Comparison of ENCODE assay signal across 30 mouse cellular contexts in genomic region chrX:112680605-112681004, GRCm38 (mm10). TPM values are rescaled to one million over a fixed set of nuclear protein-coding genes. Genes with fewer than 3 reads are reported as not detected.
DNase-seq lines count a peak whose midpoint lies in the region; ATAC-seq and TF ChIP-seq lines count a peak whose summit lies in the region.
"Had no signal": no experiment of that assay in that cellular context is flagged by ENCODE, and none has a peak within 500 bp of the region (broad histone marks: within the 10 kb centered on the region; RNA-seq: fewer than 3 reads in every experiment).

No protein-coding gene starts in this region.

- H3K36me3 ChIP-seq in liver, embryonic 12.5 days = no peaks in the 10 kb centered on the region
- no peaks in the 10 kb centered on the region for H3K36me3 ChIP-seq in liver, postnatal 0 days (replicated peaks; ENCODE audit: insufficient read depth, low read length)
- H3K36me3 ChIP-seq in liver, embryonic 15.5 days (replicated peaks) = no peaks in the 10 kb centered on the region
- no peaks in the 10 kb centered on the region for H3K36me3 ChIP-seq in midbrain, embryonic 15.5 days (replicated peaks)
- no peaks in the 10 kb centered on the region for H3K36me3 ChIP-seq in kidney, embryonic 14.5 days (ENCODE audit: control insufficient read depth, insufficient read depth, low read length)
- H3K36me3 ChIP-seq: hindbrain, embryonic 12.5 days; intestine, embryonic 15.5 days had no signal

- 6% methylated on average over 5 of the region's 5 CpGs for WGBS in liver, embryonic 12.5 days (ENCODE audit: insufficient replicate concordance)
- WGBS in liver, postnatal 0 days (ENCODE audit: insufficient replicate concordance) = 32% methylated on average over 5 of the region's 5 CpGs
- WGBS in liver, embryonic 15.5 days (ENCODE audit: insufficient replicate concordance) = 23% methylated on average over 5 of the region's 5 CpGs
- WGBS in midbrain, embryonic 15.5 days = 80% methylated on average over 5 of the region's 5 CpGs
- WGBS in kidney, embryonic 14.5 days = 79% methylated on average over 5 of the region's 5 CpGs

- H3K4me3 ChIP-seq in liver, embryonic 12.5 days = no peak overlapping the region
- H3K4me3 ChIP-seq in liver, postnatal 0 days (ENCODE audit: low read depth, low read length) = no peak overlapping the region
- no peak overlapping the region for H3K4me3 ChIP-seq in liver, embryonic 15.5 days (replicated peaks)
- H3K4me3 ChIP-seq in midbrain, embryonic 15.5 days = no peak overlapping the region
- H3K4me3 ChIP-seq in kidney, embryonic 14.5 days (ENCODE audit: low read length) = no peak overlapping the region
- H3K4me3 ChIP-seq: forebrain, embryonic 13.5 days; hindbrain, embryonic 12.5 days; intestine, embryonic 15.5 days had no signal

- DNase-seq in liver, postnatal 0 days = no peak
- peak; percentile 93 for DNase-seq in 416B (ENCODE audit: low read depth)
- peak; percentile 10 for DNase-seq in c-Kit-positive CD71-negative TER-119-negative erythroid progenitor cells, embryonic 14.5 days (ENCODE audit: low read depth)
- DNase-seq in cerebellum, adult 9-11 months = no peak
- DNase-seq: adrenal gland, postnatal 10 days; cerebellum, adult 11 months; cerebellum, postnatal 10 days; gastrocnemius, postnatal 10 days; heart, adult 18-20 months; heart, postnatal 36 days; kidney, adult 2 months; kidney, postnatal 4 days; layer of hippocampus, postnatal 36 days; left cerebral cortex, postnatal 4 days; lung, postnatal 36 days; right cerebral cortex, postnatal 4 days; thymus, adult 2 months; thymus, postnatal 36 days had no signal

- no peak for TF ChIP-seq CTCF in liver, postnatal 0 days (IDR thresholded peaks at IDR 0.05; ENCODE audit: low read depth)

- H3K27ac ChIP-seq in liver, embryonic 12.5 days = no peak overlapping the region
- H3K27ac ChIP-seq in liver, postnatal 0 days (ENCODE audit: low read depth) = no peak overlapping the region
- no peak overlapping the region for H3K27ac ChIP-seq in liver, embryonic 15.5 days (replicated peaks)
- H3K27ac ChIP-seq in midbrain, embryonic 15.5 days = no peak overlapping the region
- no peak overlapping the region for H3K27ac ChIP-seq in kidney, embryonic 14.5 days (ENCODE audit: low read depth, low read length)
- H3K27ac ChIP-seq: forebrain, embryonic 13.5 days; hindbrain, embryonic 12.5 days; hindbrain, postnatal 0 days; intestine, embryonic 15.5 days; kidney, postnatal 0 days had no signal

- TF ChIP-seq EP300 in liver, postnatal 0 days (IDR thresholded peaks at IDR 0.05; ENCODE audit: low read depth) = no peak

- peak; percentile 67 for ATAC-seq in liver, embryonic 12.5 days
- ATAC-seq in liver, postnatal 0 days = no peak
- peak; percentile 28; the same call in 1 of the 2 replicates for ATAC-seq in liver, embryonic 15.5 days (ENCODE audit: insufficient read depth)
- no peak for ATAC-seq in midbrain, embryonic 15.5 days (replicated peaks)
- ATAC-seq in kidney, embryonic 14.5 days (ENCODE audit: low FRiP score, low TSS enrichment) = no peak
- ATAC-seq: forebrain, embryonic 13.5 days; hindbrain, postnatal 0 days; intestine, embryonic 15.5 days; midbrain, embryonic 16.5 days had no signal

- no peak overlapping the region for H3K4me2 ChIP-seq in liver, embryonic 12.5 days
- no peak overlapping the region for H3K4me2 ChIP-seq in liver, postnatal 0 days (ENCODE audit: low read depth, low read length)
- no peak overlapping the region for H3K4me2 ChIP-seq in liver, embryonic 15.5 days
- no peak overlapping the region for H3K4me2 ChIP-seq in midbrain, embryonic 15.5 days
- H3K4me2 ChIP-seq in kidney, embryonic 14.5 days (replicated peaks; ENCODE audit: low read depth, low read length) = no peak overlapping the region
- H3K4me2 ChIP-seq: forebrain, embryonic 13.5 days; heart, embryonic 11.5 days; hindbrain, embryonic 12.5 days; intestine, embryonic 15.5 days had no signal

- H3K27me3 ChIP-seq in liver, embryonic 12.5 days (replicated peaks) = no peaks in the 10 kb centered on the region
- no peaks in the 10 kb centered on the region for H3K27me3 ChIP-seq in liver, postnatal 0 days (ENCODE audit: insufficient read depth, low read length)
- H3K27me3 ChIP-seq in liver, embryonic 15.5 days = no peaks in the 10 kb centered on the region
- no peaks in the 10 kb centered on the region for H3K27me3 ChIP-seq in midbrain, embryonic 15.5 days (replicated peaks)
- no peaks in the 10 kb centered on the region for H3K27me3 ChIP-seq in kidney, embryonic 14.5 days (ENCODE audit: control insufficient read depth, insufficient read depth, low read length)
- H3K27me3 ChIP-seq: forebrain, embryonic 13.5 days; hindbrain, embryonic 12.5 days; intestine, embryonic 15.5 days had no signal

- no peaks in the 10 kb centered on the region for H3K9me3 ChIP-seq in liver, embryonic 12.5 days (replicated peaks)
- no peaks in the 10 kb centered on the region for H3K9me3 ChIP-seq in liver, postnatal 0 days (ENCODE audit: low read length)
- no peaks in the 10 kb centered on the region for H3K9me3 ChIP-seq in liver, embryonic 15.5 days (replicated peaks)
- H3K9me3 ChIP-seq in midbrain, embryonic 15.5 days = no peaks in the 10 kb centered on the region
- H3K9me3 ChIP-seq in kidney, embryonic 14.5 days (ENCODE audit: control insufficient read depth, low read length) = no peaks in the 10 kb centered on the region
- H3K9me3 ChIP-seq: forebrain, embryonic 13.5 days; hindbrain, embryonic 12.5 days; intestine, embryonic 15.5 days had no signal

- no peak overlapping the region for H3K9ac ChIP-seq in liver, embryonic 12.5 days
- no peak overlapping the region for H3K9ac ChIP-seq in liver, postnatal 0 days (replicated peaks)
- H3K9ac ChIP-seq in liver, embryonic 15.5 days = no peak overlapping the region
- no peak overlapping the region for H3K9ac ChIP-seq in midbrain, embryonic 15.5 days
- no peak overlapping the region for H3K9ac ChIP-seq in kidney, embryonic 14.5 days (ENCODE audit: low read depth, low read length)
- H3K9ac ChIP-seq: forebrain, embryonic 13.5 days; hindbrain, embryonic 12.5 days; intestine, embryonic 15.5 days had no signal

- H3K4me1 ChIP-seq in liver, embryonic 12.5 days = 0 out of 2 replicates have a peak, but pooled peaks cover 3% of the 10 kb centered on the region
- no peaks in the 10 kb centered on the region for H3K4me1 ChIP-seq in liver, postnatal 0 days (ENCODE audit: insufficient read depth)
- H3K4me1 ChIP-seq in liver, embryonic 15.5 days (replicated peaks) = no peaks in the 10 kb centered on the region
- no peaks in the 10 kb centered on the region for H3K4me1 ChIP-seq in midbrain, embryonic 15.5 days
- H3K4me1 ChIP-seq in kidney, embryonic 14.5 days (ENCODE audit: control insufficient read depth, insufficient read depth, low read length) = no peaks in the 10 kb centered on the region
- H3K4me1 ChIP-seq: forebrain, embryonic 13.5 days; hindbrain, embryonic 12.5 days; intestine, embryonic 15.5 days had no signal

RNA-seq across cellular contexts. Expression of gene Pof1b, which starts 17.8 kb away (rescaled TPM):
- not detected in 2 replicates for polyA plus RNA-seq in liver, embryonic 12.5 days (2016; fragmentation: Nextera tagmentation; extraction: Ambion mirVana)
- polyA plus RNA-seq in liver, postnatal 0 days (2015; fragmentation: Nextera tagmentation; extraction: Ambion mirVana) = not detected in 2 replicates
- not detected in 2 replicates for polyA plus RNA-seq in liver, embryonic 15.5 days (2015; fragmentation: Nextera tagmentation; extraction: Ambion mirVana)
- polyA plus RNA-seq in midbrain, embryonic 15.5 days (2015; fragmentation: Nextera tagmentation; extraction: Ambion mirVana) = 0.09 and 0.14 TPM in 2 replicates
- 0.20 and 0.21 TPM in 2 replicates for polyA plus RNA-seq in kidney, embryonic 14.5 days (2014; fragmentation: Nextera tagmentation; extraction: Ambion mirVana)
- polyA plus RNA-seq: spleen, adult 2 months had no signal

Comparison
In these comparisons a context has a peak if more than half of its experiments do, and no peak if none do; other contexts are left out.
1. ATAC-seq: peak in liver, embryonic 12.5 days (single experiment) and liver, embryonic 15.5 days (single experiment); none in liver, postnatal 0 days (single experiment), midbrain, embryonic 15.5 days (single experiment) and kidney, embryonic 14.5 days (single experiment).
2. DNase-seq: peak in 416B (single experiment) and c-Kit-positive CD71-negative TER-119-negative erythroid progenitor cells, embryonic 14.5 days (single experiment); none in liver, postnatal 0 days (single experiment) and cerebellum, adult 9-11 months (single experiment).